ENCODE assay signal across 12 mouse cellular contexts in genomic region chr11:101269577-101270116, GRCm38 (mm10). TPM values are rescaled to one million over a fixed set of nuclear protein-coding genes. Genes with fewer than 3 reads are reported as not detected.
A peak's percentile ranks its signal among the peaks of the same experiment; 100 is the strongest.
DNase-seq lines count a peak whose midpoint lies in the region; ATAC-seq and TF ChIP-seq lines count a peak whose summit lies in the region.
"Had no signal": no experiment of that assay in that cellular context is flagged by ENCODE, and none has a peak within 500 bp of the region (broad histone marks: within the 10 kb centered on the region; RNA-seq: fewer than 3 reads in every experiment).

No protein-coding gene starts in this region.

- DNase-seq in adrenal gland, postnatal 14 days = peak; percentile 59
- DNase-seq in adrenal gland, adult (ENCODE audit: inconsistent age in 2 of 2, low spot score in 1 of 2) = no peak
- peak; percentile 59 to 68 for DNase-seq in kidney, postnatal 4 days
- DNase-seq in kidney, adult 9 months = no peak
- no peak for DNase-seq in layer of hippocampus, adult 18-20 months (ENCODE audit: low spot score in 2 of 2)
- no peak for DNase-seq in right cerebral cortex, adult 2 months (ENCODE audit: low spot score in 2 of 2)
- DNase-seq: gastrocnemius, adult 2 months; kidney, postnatal 14 days had no signal

- H3K4me3 ChIP-seq in intestine, postnatal 0 days (ENCODE audit: low read depth, low read length) = no peak overlapping the region
- no peak overlapping the region for H3K4me3 ChIP-seq in neural tube, embryonic 13.5 days
- H3K4me3 ChIP-seq: gastrocnemius, adult 2 months had no signal

- H3K4me1 ChIP-seq in intestine, postnatal 0 days (replicated peaks; ENCODE audit: control insufficient read depth, insufficient read depth, low read length) = no peaks in the 10 kb centered on the region
- peaks cover 15% of the 10 kb centered on the region for H3K4me1 ChIP-seq in neural tube, embryonic 13.5 days (replicated peaks)

- no peak for TF ChIP-seq CTCF in intestine, postnatal 0 days (IDR thresholded peaks at IDR 0.05; ENCODE audit: low read depth)

- ATAC-seq in intestine, postnatal 0 days = 0 out of 2 replicates have a peak, but pooled peaks have one; percentile 36
- no peak for ATAC-seq in neural tube, embryonic 13.5 days (ENCODE audit: low read depth)

- WGBS in intestine, postnatal 0 days = 13% methylated on average over 10 of the region's 10 CpGs
- 37% methylated on average over 10 of the region's 10 CpGs for WGBS in neural tube, embryonic 13.5 days

- H3K9me3 ChIP-seq in intestine, postnatal 0 days (ENCODE audit: control insufficient read depth) = no peaks in the 10 kb centered on the region
- no peaks in the 10 kb centered on the region for H3K9me3 ChIP-seq in neural tube, embryonic 13.5 days

- H3K27me3 ChIP-seq in intestine, postnatal 0 days (replicated peaks; ENCODE audit: control insufficient read depth, insufficient read depth, low read length) = no peaks in the 10 kb centered on the region
- H3K27me3 ChIP-seq in neural tube, embryonic 13.5 days = peaks cover 40% of the 10 kb centered on the region

- no peaks in the 10 kb centered on the region for H3K36me3 ChIP-seq in intestine, postnatal 0 days (ENCODE audit: control insufficient read depth, insufficient read depth)
- no peaks in the 10 kb centered on the region for H3K36me3 ChIP-seq in neural tube, embryonic 13.5 days

- no peak overlapping the region for H3K27ac ChIP-seq in intestine, postnatal 0 days (ENCODE audit: low read depth, low read length)
- H3K27ac ChIP-seq in neural tube, embryonic 13.5 days (replicated peaks) = peak overlapping the region; percentile 56; the same call in 1 of the 2 replicates
- H3K27ac ChIP-seq: gastrocnemius, adult 2 months; macrophage had no signal

- H3K4me2 ChIP-seq in intestine, postnatal 0 days (replicated peaks; ENCODE audit: low read depth) = no peak overlapping the region
- H3K4me2 ChIP-seq in neural tube, embryonic 13.5 days = peak overlapping the region; percentile 5; the same call in 1 of the 2 replicates

- no peak overlapping the region for H3K9ac ChIP-seq in intestine, postnatal 0 days (ENCODE audit: low read depth, low read length)
- H3K9ac ChIP-seq in neural tube, embryonic 13.5 days = no peak overlapping the region

RNA-seq across cellular contexts. Expression of gene Cntd1, which starts 9.2 kb away (rescaled TPM):
- total RNA-seq in adrenal gland, postnatal 14 days (2021) = 0.44 and 0.86 TPM in 2 replicates
- polyA plus RNA-seq in intestine, postnatal 0 days (2015; fragmentation: Nextera tagmentation; extraction: Ambion mirVana) = 0.26 and 0.47 TPM in 2 replicates
- polyA plus RNA-seq in neural tube, embryonic 13.5 days (2015; fragmentation: Nextera tagmentation; extraction: Ambion mirVana) = 0.89 and 1.0 TPM in 2 replicates
- total RNA-seq in layer of hippocampus, adult 18-20 months (2021) = under 1 TPM; 0.30 to 0.47 TPM

RNA-seq across cellular contexts. Expression of gene Coa3, which starts 9.3 kb away (rescaled TPM):
- total RNA-seq in adrenal gland, postnatal 14 days (2021) = 79.4 and 80.1 TPM in 2 replicates
- 255 and 276 TPM in 2 replicates for polyA plus RNA-seq in intestine, postnatal 0 days (2015; fragmentation: Nextera tagmentation; extraction: Ambion mirVana)
- polyA plus RNA-seq in neural tube, embryonic 13.5 days (2015; fragmentation: Nextera tagmentation; extraction: Ambion mirVana) = 211 and 238 TPM in 2 replicates
- 100 to 1,000 TPM; 102 to 103 TPM for total RNA-seq in layer of hippocampus, adult 18-20 months (2021)

RNA-seq across cellular contexts. Expression of gene Wnk4, which starts 9.3 kb away (rescaled TPM):
- 3.4 and 3.6 TPM in 2 replicates for total RNA-seq in adrenal gland, postnatal 14 days (2021)
- 4.6 and 4.7 TPM in 2 replicates for polyA plus RNA-seq in intestine, postnatal 0 days (2015; fragmentation: Nextera tagmentation; extraction: Ambion mirVana)
- polyA plus RNA-seq in neural tube, embryonic 13.5 days (2015; fragmentation: Nextera tagmentation; extraction: Ambion mirVana) = 5.5 and 6.8 TPM in 2 replicates
- 10 to 100 TPM in 1 of 2 experiments, 1 to 10 TPM in 1; 9.8 to 10.4 TPM for total RNA-seq in layer of hippocampus, adult 18-20 months (2021)
- total RNA-seq: common myeloid progenitor, adult 5-6 weeks had no signal
- polyA plus RNA-seq: macrophage had no signal

RNA-seq across cellular contexts. Expression of gene Vps25, which starts 16.1 kb away (rescaled TPM):
- 116 and 120 TPM in 2 replicates for total RNA-seq in adrenal gland, postnatal 14 days (2021)
- 148 and 157 TPM in 2 replicates for polyA plus RNA-seq in intestine, postnatal 0 days (2015; fragmentation: Nextera tagmentation; extraction: Ambion mirVana)
- 114 and 117 TPM in 2 replicates for polyA plus RNA-seq in neural tube, embryonic 13.5 days (2015; fragmentation: Nextera tagmentation; extraction: Ambion mirVana)
- total RNA-seq in layer of hippocampus, adult 18-20 months (2021) = 10 to 100 TPM; 61.8 to 65.6 TPM

RNA-seq across cellular contexts. Expression of gene Ramp2, which starts 23.8 kb away (rescaled TPM):
- 107 and 145 TPM in 2 replicates for total RNA-seq in adrenal gland, postnatal 14 days (2021)
- polyA plus RNA-seq in intestine, postnatal 0 days (2015; fragmentation: Nextera tagmentation; extraction: Ambion mirVana) = 67.7 and 74.7 TPM in 2 replicates
- polyA plus RNA-seq in neural tube, embryonic 13.5 days (2015; fragmentation: Nextera tagmentation; extraction: Ambion mirVana) = 97.6 and 108 TPM in 2 replicates
- total RNA-seq in layer of hippocampus, adult 18-20 months (2021) = 10 to 100 TPM; 62.2 to 72.8 TPM
- total RNA-seq: common myeloid progenitor, adult 5-6 weeks had no signal
- polyA plus RNA-seq: macrophage had no signal

Comparison
In these comparisons a context has a peak if more than half of its experiments do, and no peak if none do; other contexts are left out.
1. DNase-seq: peak in adrenal gland, postnatal 14 days (single experiment) and kidney, postnatal 4 days (2 of 2); none in adrenal gland, adult (0 of 2), kidney, adult 9 months (single experiment), layer of hippocampus, adult 18-20 months (0 of 2) and right cerebral cortex, adult 2 months (0 of 2).